Mouse (Mus musculus): ENCODE data around the gene Mical2.

GRCm38 (mm10) chr7:112199343-112199742, 26.3 kb upstream of the Mical2 start:
- TF ChIP-seq CTCF (IDR thresholded peaks at IDR 0.05; ENCODE audit: insufficient read depth, low read length) (no peak), POLR2A (IDR thresholded peaks at IDR 0.05; ENCODE audit: borderline replicate concordance, extremely low read depth, low read depth, low read length) (no peak)

Measured in lung, adult 2 months (tissue).